Mouse (Mus musculus): ENCODE measurements around the gene Rtn4rl2. TPM values are rescaled to one million over a fixed set of nuclear protein-coding genes. Genes with fewer than 3 reads are reported as not detected.

Rtn4rl2 gene
- polyA plus RNA-seq, 1 experiment = 18.3 TPM

DNA sequence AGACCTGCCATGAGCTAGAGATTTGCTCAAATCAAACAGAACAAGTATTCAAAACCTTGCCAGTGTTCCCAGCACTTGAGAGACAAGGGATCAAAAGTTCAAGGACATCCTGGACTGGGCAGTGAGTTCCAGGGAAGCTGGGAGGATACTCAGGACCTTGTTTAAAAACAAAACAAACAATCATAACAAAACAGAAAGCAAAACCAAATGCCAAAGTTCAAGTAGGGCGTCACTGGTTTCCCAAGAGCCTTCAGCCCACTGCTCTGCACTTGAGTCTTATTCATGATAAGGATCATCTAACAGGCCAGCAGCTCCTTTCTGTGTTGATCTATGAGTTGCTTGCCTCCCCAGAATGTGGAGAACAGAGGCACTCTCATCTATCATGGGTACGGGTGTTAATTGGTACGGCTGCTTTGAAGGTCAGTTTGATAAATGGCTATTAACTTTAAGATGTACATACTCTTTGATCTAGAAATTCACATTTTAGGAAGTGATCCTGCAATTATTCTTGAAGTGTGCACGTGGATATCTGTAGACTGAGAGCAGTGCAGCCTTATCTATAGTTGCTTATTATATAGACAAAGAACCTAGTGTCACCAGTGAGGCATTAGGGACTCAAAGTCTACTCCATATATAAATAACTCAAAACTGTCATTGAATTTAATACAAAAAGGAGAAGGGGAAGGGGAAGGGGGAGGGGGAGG is 9.1 kb upstream of the Rtn4rl2 start:
- TF ChIP-seq POLR2A (IDR thresholded peaks at IDR 0.05; ENCODE audit: borderline replicate concordance, extremely low read depth, insufficient read depth, insufficient read length, poor library complexity, severe bottlenecking) (no peak), CTCF (IDR thresholded peaks at IDR 0.05; ENCODE audit: borderline replicate concordance, extremely low read depth, insufficient read depth, insufficient read length) (no peak)
- DNase-seq (ENCODE audit: low read depth) = no peak

DNA sequence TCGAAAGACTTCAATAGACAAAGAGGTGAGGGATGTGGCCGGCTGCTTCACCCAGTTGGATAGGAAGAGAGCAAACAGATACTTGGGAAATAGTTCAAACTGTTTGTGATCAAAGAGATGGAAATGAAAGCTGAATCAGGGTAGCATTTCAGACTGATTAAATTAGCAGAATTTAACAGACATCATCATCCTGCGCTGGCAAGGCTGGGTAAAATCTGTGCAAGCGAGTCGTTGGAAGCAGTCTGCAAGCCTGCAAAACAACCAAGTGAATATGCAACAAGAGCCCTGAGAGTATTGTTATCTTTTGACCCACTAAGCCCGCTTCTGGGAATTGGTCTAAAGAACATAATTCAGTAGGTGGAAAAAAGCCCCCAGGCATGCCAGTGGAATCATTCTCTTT is 6.8 kb upstream of the Rtn4rl2 start:
- DNase-seq (ENCODE audit: low read depth) = peak; percentile 54
- no peak for TF ChIP-seq POLR2A (IDR thresholded peaks at IDR 0.05; ENCODE audit: borderline replicate concordance, extremely low read depth, insufficient read depth, insufficient read length, poor library complexity, severe bottlenecking)
- TF ChIP-seq CTCF (IDR thresholded peaks at IDR 0.05; ENCODE audit: borderline replicate concordance, extremely low read depth, insufficient read depth, insufficient read length) = no peak

DNA sequence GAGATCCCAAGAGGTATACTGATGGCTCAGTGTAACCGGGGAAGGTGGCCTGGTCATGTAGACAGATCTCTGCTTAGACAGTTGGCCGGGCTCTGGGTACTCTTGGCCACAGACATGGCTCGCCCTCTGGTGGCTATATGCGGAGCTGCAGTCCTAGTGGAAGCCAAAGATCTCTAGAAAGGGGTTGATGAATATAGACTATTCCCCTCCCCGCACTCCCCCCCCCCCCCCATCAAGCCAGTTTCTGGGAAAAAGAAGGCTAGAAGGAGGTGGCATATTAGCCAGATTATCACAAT is 3.5 kb upstream of the Rtn4rl2 start:
- TF ChIP-seq CTCF (IDR thresholded peaks at IDR 0.05; ENCODE audit: borderline replicate concordance, extremely low read depth, insufficient read depth, insufficient read length) (peak; percentile 88), POLR2A (IDR thresholded peaks at IDR 0.05; ENCODE audit: borderline replicate concordance, extremely low read depth, insufficient read depth, insufficient read length, poor library complexity, severe bottlenecking) (no peak)
- peak; percentile 83 for DNase-seq (ENCODE audit: low read depth)

DNA sequence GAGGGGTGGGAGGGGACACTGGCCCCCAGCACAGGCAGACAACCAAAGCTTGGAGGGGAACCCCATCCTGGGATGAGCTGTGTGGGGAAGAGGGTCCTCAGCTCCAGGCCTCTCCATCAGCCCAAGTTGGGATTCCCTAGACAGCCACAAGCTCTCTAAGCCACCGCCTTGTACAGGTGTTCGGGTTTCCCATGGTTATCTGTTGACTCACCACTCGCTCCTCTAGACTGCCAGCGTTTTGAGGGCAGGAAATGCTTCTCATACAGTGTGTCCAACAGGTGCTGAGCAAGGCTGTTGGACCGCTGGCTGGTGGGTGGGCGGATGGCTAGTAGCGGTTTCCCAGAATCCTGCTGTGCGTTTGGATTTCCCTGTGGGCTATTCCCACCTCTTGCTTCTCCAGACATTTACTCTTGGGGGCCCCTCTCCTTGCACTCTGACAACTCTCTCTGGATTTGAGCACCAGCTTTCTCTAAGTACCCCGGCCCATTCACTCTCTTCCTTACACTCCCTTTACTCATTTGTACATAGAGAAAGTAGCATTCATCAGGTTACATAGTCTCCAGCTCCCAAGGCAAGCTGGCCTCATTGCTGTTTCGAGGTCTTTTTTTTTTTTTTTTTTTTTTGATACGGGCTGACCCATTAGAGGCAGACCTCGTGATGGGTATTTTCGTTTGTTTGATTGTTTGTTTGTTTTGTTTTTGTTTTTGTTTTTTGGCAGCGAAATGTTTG is 3.0 kb upstream of the Rtn4rl2 start:
- no peak for TF ChIP-seq CTCF (IDR thresholded peaks at IDR 0.05; ENCODE audit: borderline replicate concordance, extremely low read depth, insufficient read depth, insufficient read length)
- TF ChIP-seq POLR2A (IDR thresholded peaks at IDR 0.05; ENCODE audit: borderline replicate concordance, extremely low read depth, insufficient read depth, insufficient read length, poor library complexity, severe bottlenecking) = no peak
- DNase-seq (ENCODE audit: low read depth) = no peak

DNA sequence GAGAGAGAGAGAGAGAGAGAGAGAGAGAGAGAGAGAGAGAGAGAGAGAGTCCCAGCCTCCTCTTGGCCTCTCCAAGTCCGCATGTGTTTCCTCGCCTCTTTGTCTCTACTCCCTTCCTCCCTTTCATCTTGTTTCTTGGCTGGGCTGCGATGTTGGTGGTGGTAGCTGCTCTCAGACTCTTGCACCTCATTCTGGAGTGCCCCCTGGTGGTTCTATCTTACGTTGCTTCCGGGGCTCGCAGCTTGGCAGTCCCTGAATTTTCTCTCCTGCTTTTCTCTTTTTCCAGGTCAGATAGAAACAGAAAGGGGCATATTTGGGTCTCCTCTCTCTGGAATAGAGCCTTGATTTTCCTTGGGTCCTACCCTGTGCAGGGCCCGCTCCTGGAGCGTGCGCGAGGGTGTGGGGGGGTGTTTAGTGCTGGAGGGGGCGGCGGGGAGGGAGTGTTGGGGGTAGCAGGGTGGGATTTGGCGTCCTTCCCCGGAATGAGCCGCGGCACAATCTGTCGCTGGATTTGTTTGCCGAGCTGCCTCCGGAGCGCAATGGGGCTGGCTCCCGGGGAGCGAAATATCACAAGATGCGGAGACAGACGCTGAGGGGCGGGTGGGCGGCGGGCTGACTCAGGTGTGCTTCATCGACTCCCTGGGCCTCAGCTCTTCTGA is 2.3 kb upstream of the Rtn4rl2 start:
- TF ChIP-seq POLR2A (IDR thresholded peaks at IDR 0.05; ENCODE audit: borderline replicate concordance, extremely low read depth, insufficient read depth, insufficient read length, poor library complexity, severe bottlenecking) = no peak
- TF ChIP-seq CTCF (IDR thresholded peaks at IDR 0.05; ENCODE audit: borderline replicate concordance, extremely low read depth, insufficient read depth, insufficient read length) = peak; percentile 71; the same call in 1 of the 2 replicates

DNA sequence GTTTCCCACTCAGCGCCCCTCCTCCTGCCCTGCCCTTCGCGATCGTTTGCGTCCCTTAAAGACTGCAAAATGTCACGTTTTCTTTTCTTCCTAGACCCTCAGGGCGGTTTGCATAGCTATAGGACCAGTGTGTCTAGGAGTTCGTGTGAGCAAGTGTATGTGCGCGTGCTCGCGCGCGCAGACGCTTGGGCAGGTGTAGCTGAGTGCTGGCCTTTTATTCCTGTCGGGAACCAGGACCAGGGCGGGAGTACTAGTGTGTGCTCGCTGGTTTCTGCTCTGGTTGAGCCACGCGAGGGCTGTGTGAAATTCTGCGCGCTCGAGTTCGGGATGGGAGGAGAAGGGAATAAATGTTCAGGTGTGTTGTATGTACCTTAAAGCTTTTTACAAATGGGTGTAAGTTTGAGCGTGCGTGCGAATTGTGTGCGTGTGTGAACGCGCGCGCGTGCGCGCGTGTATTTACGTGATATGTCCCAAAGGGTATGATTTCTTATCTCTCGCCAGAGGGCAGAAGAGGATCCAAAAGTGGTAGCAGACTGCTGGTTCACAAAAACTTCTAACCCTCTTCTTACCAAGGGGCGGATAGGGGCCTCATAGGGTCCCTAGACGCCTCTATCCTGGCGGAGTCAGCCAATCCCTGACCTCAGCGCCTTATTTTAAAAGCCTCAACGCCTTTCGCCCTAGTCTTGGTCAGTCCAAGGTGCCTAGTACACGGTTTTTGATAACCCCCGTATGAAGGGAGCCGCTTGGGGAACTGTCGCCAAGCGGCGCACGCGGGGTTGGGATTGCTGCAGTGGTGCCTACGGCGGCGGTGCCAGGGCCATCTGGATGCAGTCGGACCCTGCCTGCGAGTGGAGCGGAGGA is 1.1 kb upstream of the Rtn4rl2 start:
- DNase-seq (ENCODE audit: low read depth) = peak; percentile 77
- TF ChIP-seq CTCF (IDR thresholded peaks at IDR 0.05; ENCODE audit: borderline replicate concordance, extremely low read depth, insufficient read depth, insufficient read length) (no peak), POLR2A (IDR thresholded peaks at IDR 0.05; ENCODE audit: borderline replicate concordance, extremely low read depth, insufficient read depth, insufficient read length, poor library complexity, severe bottlenecking) (no peak)

More for the DNA sequence above, 2.3 kb upstream of the Rtn4rl2 start:
- DNase-seq (ENCODE audit: low read depth) = peak; percentile 95

DNA sequence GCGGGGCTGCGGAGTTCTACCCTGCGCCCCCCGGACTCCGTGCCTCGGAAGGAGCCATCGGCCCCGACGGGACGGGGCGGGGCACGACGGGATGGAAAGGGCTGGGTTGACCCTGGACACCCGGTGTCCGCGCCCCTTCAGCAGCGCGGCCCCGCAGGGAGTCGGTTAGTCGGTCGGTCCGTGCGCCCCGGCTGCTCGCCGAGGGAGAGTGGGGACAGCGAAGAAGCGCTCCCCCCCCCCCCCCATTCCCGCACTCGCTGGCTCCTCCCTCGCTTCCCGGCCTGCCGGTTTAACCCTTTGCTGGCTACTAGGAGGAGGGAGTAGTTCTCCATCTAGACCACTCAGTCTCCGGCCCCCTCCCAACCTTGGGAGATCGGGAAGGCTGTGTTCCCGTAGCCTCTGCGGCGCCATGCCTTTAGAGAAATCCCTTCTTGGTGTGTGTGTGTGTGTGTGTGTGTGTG is 341 bp upstream of the Rtn4rl2 start:
- TF ChIP-seq CTCF (IDR thresholded peaks at IDR 0.05; ENCODE audit: borderline replicate concordance, extremely low read depth, insufficient read depth, insufficient read length) = no peak
- TF ChIP-seq POLR2A (IDR thresholded peaks at IDR 0.05; ENCODE audit: borderline replicate concordance, extremely low read depth, insufficient read depth, insufficient read length, poor library complexity, severe bottlenecking) = 0 out of 2 replicates have a peak, but pooled peaks have one; percentile 17
- DNase-seq (ENCODE audit: low read depth) = peak; percentile 91

DNA sequence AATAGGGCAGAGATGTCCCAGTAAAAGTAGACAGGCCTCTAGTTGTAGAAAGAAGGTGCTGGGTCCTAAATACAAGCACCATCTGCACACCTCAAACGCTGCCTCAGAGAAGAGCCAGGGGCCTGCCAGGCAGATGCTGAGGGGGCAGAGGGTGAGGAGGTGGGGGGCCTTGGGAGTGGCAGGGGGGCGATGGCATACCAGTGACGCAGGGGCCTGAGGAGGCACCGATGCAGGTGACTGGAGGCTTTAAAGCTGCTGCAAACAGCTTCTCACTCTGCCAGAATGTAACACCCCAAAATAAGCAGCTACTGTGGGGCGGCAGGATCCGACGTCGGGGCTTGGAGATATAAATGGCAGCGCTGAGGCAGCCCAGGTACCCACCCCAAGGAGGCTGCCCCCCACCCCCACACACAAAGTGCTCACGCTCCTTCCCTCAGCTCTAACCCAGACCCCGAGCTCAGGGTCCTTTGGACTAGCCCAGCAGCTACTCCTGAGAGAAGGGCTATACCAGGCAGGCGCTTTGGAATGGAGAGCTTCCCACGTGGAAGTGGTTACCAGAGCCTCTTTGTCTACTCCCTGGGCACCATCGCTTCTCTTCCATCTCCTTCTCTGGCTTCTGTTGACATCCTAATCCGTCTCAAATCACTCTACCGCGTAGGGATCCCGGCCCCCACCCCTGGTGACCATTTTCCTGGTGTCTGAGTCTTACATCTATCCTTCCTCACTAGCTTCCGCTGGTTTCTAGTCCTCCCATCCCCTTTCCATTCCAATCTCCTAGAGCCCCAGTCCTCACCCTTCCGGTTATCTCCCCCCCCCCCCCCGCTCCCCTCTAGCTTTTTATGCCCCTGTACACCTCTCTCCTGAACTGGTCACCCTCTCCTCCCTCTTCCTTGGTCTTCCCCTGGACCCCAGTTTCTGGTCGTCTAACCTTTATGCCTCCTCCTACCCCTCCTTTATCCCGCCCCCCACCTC is 1.1 kb downstream of the Rtn4rl2 start:
- DNase-seq (ENCODE audit: low read depth) = no peak
- TF ChIP-seq CTCF (IDR thresholded peaks at IDR 0.05; ENCODE audit: borderline replicate concordance, extremely low read depth, insufficient read depth, insufficient read length) (no peak), POLR2A (IDR thresholded peaks at IDR 0.05; ENCODE audit: borderline replicate concordance, extremely low read depth, insufficient read depth, insufficient read length, poor library complexity, severe bottlenecking) (no peak)

DNA sequence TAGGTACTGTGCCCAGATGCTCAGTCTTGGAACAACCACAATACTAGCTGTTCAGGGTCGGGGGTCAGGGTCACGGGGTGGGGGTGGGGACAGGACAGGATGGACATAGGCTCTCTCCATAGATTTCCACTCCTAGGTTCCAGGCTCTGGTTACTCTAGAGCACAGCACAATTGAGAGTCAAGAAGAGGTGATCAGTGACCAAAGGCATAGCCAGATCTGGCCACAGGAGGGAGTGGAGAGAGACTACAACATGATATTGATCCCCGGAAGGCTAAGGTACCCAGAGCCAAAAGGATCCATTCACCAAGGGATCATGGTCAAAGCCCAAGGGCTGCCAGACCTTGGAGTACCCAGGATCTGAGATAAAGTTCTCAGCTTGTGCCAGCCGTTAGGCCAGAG is 1.9 kb downstream of the Rtn4rl2 start:
- DNase-seq (ENCODE audit: low read depth) = no peak
- TF ChIP-seq POLR2A (IDR thresholded peaks at IDR 0.05; ENCODE audit: borderline replicate concordance, extremely low read depth, insufficient read depth, insufficient read length, poor library complexity, severe bottlenecking) = no peak
- 0 out of 2 replicates have a peak, but pooled peaks have one; percentile 0 for TF ChIP-seq CTCF (IDR thresholded peaks at IDR 0.05; ENCODE audit: borderline replicate concordance, extremely low read depth, insufficient read depth, insufficient read length)

DNA sequence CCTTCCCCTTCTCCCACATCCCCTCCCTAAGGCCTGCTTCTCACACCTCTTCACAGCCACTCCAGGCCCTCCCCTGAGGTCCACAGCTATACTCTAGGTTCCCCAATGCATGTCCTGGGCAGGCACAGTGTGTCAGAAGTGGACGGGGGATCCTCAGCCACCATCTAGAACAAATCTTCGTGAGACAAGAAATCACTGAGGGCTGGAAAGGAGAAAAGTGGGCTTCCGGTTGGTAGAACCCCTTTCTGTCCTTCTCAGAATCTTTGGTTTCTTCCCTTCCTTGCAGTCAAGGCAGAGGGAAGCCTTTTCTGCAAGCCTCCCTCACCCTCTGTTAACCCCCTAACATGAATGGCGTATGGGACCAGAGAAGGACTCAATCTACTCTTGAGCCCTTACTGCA is 2.6 kb downstream of the Rtn4rl2 start:
- DNase-seq (ENCODE audit: low read depth) = no peak
- TF ChIP-seq CTCF (IDR thresholded peaks at IDR 0.05; ENCODE audit: borderline replicate concordance, extremely low read depth, insufficient read depth, insufficient read length) (no peak), POLR2A (IDR thresholded peaks at IDR 0.05; ENCODE audit: borderline replicate concordance, extremely low read depth, insufficient read depth, insufficient read length, poor library complexity, severe bottlenecking) (no peak)

Measured in brain, embryonic 14.5 days (tissue).